Mouse (Mus musculus): ENCODE results near the gene Cntnap5c. TPM values are rescaled to one million over a fixed set of nuclear protein-coding genes. Genes with fewer than 3 reads are reported as not detected.

The Cntnap5c gene
- total RNA-seq, 4 experiments from 2014 or later: not detected

DNA sequence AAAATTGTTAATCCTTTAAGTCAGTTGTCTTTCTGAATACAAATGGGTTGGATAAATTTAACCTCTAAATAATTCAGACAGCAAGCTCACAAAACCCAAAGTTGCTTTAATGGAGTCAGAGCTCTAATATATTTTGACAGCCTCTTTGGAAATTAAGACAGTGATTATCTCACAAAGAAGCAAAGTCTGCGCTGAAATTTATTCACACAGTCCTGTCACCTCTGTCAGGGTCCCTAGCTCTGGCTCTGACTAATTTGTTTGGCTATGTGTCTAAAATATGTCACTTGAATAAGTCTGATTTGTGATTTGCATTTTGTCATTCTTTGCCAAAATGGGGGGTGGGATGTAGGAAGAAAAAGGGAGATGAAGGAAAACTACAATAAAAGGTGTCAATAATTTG is 234.0 kb downstream of the Cntnap5c start:
- no peak for DNase-seq (ENCODE audit: low spot score)

DNA sequence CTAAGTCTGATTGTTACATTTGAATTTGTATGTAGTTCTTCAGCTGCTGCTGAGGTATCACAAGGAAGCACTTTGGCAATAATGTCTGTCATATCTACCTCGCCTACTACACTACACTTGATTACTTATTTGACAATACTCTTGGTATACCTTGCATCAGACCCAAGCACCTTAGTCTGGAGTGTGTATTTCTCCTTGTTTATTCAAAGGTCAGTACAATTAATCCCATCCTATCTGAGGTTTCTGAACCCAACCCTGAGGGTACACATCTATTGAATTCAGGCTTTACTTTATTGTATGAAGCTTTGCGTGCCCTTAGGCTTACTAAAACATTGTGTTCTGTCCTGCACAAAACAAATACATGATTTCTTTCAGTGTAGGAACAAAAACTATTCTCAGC is 235.1 kb downstream of the Cntnap5c start:
- no peak for DNase-seq (ENCODE audit: low spot score)

DNA sequence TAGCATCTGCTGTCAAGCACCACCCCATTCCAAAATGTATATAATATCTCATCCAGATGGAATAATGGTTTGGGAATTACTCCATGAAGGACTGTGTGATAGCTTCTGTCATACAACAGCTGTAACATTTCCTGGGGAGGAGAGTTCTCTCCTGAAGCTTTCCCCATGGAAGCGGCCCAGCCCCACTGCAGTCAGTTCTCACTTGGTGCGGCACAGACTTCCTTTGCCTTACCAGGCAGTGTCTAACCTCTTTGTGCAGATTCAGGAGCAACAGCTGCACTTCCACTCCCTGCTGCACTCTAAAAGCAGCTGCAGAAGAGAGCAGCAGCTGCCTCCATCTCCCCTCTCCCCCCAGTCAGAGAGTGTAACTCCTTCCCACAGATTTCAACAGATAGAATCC is 271.8 kb downstream of the Cntnap5c start:
- DNase-seq (ENCODE audit: low spot score): no peak

DNA sequence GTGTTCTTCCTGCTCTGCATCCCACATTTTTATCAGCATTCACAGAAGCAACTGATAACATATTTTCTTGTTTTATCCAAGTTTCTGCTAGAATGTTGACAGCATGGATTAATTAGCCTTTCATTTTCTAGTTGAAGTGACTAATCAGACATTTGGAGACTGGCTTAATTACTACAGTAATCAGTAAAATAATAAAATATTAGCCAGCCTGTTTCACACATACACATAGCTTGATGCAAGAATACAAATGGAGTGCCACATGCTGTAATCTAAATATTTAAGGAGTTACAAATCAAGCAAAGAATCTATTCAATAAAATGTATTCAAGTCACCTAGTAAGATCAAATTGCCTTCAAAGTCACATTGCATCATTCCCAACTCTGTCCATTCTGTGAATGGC is 275.8 kb downstream of the Cntnap5c start:
- no peak for DNase-seq (ENCODE audit: low spot score)

DNA sequence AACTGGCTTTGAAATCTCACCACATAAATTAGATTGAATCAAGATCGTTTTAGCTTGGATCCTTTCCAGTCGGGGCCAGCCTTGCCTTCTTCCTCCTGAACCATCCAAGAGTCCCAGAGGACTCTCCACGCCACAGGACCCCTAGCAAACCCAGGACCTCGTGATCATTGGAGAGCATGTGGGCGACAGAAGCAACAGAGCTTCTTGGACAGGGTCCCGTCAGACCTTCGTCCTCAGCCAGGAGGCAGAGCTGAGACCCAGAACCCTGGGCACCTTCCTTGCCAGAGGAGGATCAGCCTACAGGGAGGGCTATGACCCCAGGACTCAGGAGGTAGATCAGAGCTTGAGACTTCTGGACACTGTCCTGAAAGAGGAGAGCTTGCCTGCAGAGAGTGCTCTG is 300.5 kb downstream of the Cntnap5c start:
- DNase-seq (ENCODE audit: low spot score): no peak

DNA sequence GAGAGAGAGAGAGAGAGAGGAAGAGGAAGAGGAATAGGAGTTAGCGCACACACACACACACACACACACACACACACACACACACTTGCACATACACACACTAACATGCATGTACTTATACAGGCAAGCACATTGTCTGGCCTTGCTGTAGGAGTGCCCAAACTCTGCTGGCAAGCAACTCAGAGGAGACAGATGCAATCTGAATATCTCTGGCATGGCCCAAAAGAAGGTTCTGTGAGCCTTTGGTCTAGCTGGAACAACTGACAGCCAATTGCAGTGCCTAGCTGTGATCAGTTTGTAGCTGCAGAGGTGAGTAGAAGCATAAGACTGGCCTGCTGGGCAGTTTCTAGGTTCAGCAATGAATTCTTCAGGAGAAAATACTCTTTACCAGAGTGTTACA is 313.3 kb downstream of the Cntnap5c start:
- DNase-seq (ENCODE audit: low spot score): no peak

DNA sequence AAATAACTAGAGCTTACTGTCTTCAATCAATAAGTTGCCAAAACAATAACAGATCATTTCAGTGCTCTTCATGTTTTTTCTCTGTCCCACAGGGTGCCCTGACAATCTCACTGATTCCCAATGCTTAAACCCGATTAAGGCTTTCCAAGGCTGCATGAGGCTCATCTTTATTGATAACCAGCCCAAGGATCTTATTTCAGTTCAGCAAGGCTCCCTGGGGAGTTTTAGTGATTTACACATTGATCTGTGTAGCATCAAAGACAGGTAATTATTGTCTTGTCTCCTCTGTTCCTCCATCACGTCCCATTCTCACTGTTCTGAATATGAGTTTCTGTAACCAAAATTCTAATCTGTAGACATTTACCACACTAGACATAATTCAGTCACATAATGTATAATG is 335.1 kb downstream of the Cntnap5c start:
- DNase-seq (ENCODE audit: low spot score): no peak

DNA sequence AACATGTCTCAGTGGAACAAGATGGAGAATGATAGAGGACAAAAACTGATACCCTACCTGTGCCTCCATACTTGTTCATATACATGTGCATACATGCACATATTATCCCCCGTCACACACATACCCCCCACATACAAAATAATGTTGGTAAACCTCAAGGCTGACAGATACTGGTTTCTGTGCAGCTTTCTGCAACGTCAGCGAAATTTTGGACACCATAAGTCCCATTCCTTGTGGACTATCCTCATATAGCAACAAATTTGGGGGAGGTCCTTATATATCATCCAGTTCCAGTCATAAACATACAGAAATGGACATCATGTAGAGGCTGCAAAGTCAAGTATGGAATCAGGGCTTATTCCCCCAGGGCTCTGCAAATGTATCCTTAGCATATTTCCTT is 338.5 kb downstream of the Cntnap5c start:
- DNase-seq (ENCODE audit: low spot score): no peak

DNA sequence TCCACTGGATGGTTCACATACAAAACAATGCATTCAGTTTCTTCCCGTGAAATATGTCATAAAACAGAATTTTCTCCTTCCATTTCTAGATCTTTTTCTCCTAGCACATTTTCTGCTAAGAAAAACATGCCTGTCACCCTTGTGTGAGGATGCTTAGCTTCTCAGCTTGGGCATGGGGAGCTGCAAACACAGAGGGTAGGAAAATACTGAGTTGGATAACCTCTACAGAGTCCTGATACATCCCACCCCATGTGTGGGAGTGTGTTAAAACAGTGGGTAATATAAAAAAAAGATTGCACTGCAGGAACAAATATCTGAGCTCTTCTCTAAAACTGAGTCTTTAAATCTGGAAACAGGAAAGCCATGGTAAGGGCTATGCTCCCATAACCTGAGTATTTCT is 339.0 kb downstream of the Cntnap5c start:
- DNase-seq (ENCODE audit: low spot score): no peak

DNA sequence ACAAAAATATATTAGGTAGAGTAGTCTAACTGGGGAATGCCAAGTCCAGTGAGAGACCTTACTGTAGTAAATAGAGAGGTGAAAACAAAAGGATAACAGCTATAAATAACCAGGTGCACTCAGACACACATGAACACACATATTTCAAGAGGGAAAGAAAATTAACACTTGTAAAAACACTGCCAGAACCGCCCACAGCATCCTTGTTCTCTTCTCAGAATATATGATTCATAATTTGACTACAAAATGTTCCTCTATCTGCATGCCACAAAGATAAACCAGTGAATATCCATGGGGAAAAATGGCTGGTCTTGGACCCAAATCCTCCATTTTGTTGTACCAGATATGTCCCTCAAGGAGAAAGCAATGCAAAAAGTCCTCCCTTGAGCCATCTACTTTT is 417.8 kb downstream of the Cntnap5c start:
- DNase-seq (ENCODE audit: low spot score): no peak

DNA sequence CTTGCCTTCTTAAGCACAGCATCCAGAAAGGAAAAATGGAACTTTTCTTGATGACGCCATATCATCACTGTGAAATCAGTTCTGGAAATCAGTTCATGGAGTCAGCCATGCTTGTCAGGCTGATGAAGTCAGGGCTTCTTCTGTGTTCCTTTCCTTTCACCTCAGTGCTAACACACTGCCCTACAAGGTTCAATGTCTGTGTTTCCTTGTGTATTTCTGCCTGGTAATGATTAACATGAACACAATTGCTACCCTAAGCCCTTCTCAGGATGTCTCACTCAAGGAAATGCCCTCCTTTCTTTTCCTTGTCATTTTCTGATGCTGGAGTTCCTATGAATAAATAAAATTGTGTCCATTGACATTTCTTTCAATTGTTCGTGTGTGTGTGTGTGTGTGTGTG is 431.8 kb downstream of the Cntnap5c start:
- no peak for DNase-seq (ENCODE audit: low spot score)

DNA sequence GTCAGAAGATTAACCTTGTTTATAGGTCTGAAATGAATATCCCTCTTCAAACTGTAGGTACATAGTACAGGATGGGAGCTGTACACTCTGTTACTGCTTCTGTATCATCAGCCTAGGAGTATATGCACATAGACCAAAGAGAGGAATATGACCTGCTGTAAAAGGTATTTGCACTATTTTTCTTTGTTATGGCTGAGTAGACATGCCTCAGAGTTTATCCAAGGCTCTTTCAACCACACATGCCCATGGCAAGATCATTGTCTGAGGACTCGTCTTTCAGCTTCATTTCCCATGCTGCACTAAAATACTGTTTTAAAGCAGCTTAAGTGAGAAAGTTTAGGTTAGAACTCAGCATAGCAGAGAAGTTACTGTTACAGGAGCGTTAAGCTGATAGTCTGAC is 498.7 kb downstream of the Cntnap5c start:
- no peak for DNase-seq (ENCODE audit: low spot score)

DNA sequence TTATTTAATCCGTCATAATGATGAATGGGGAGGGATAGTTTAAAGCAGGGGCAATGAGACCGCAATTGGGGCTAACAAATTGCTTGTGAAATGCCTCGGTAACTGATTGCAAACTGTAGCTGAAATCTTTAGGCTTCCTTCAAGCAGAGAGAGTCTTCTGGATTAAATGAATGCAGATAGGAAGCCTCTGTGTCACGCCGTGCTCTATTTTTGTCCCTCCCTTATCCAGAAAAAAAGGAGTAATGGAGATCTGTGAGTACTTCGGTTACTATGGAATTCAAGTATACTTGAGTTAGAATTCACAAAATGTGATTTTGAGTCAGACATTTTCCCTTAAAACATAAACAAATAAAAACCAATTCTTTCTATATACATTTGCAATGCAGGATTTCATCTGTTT is 581.9 kb downstream of the Cntnap5c start:
- DNase-seq (ENCODE audit: low spot score): no peak

DNA sequence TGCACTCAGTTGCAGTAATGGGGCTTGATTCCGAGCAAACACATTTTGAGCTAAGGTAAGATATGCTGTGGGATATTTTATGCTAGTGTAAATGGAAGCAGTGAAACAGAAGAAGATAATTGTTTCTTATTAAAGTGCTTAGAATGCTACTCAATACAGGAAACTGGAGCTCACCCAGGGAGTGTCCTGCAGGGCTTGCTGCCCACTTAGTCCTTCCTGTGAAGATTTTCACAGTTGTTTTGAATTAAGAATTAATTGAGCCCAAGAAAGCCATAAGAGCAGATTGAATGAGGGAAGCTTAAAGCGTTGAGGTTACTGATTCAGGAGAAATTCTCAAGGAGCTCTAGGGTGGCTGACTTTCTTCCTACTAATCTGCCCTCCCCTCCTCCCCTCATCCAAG is 586.9 kb downstream of the Cntnap5c start:
- DNase-seq (ENCODE audit: low spot score): no peak

DNA sequence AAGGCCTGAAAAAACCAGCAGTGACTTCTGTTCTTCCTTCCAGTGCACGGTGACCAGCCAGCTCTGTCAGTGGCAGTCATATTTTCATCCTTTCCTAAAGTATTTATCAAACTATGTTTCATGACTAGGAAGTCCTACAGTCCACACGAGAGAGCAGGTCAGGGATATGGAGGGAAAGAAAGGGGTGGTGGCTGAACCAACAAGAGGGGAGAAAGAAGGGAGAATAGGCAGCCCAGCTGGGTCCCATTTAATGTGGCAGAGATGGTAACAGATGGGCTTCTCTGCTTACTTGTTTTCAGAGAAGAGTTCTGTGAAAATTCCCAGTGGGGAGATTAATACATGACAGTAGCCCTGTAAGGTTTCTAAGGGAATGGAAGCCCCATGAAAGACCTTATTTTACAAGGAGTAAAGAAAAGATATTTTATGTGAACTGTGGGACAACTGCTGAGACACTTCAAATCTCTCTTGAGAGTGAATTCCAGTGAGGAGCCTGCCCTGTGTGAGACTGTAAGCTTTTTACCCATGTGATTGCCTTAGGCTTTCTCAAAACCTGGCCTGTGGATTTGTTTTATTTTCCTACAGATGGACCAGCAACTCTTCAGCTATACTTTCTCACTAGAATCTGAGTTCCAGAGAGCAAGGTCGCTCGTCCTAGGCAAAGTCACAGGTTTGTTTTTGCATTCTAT is 594.4 kb downstream of the Cntnap5c start:
- DNase-seq (ENCODE audit: low spot score): no peak

DNA sequence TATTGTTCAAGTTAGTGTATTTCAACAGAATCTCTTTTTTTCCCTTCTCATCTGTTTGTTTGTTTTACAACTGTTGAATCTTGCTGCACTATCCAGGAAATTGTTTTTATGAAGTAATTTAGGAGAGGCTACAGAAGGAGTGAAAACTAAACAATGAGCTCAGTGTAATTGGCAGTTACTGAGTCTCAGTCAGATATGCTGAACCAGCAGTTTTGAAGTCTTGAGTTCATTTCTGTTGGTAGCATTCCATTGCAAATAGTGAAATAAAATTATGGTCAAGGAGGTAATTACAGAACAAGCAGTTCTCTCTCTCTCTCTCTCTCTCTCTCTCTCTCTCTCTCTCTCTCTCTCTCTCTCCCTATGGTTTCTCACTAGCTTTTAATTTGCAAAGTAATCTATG is 600.7 kb downstream of the Cntnap5c start:
- DNase-seq (ENCODE audit: low spot score): no peak

DNA sequence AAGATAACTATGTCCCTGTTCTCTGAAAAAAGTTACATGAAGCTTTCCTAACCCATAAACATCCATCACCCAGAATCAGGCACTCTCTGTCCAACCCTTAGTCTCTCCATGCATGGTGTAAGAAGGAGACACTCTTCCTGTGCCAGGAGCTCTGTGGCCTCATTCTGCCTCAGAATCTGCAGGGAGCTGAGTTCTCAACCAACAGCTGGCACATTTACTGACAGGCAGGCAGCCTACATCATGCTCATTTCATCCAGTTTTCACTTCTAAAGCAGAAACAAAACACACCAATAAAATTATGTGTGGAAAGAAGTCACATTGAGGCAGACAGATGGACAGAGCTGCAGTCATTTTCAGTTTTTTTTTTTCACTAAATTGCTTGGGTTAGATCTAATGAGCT is 638.4 kb downstream of the Cntnap5c start:
- DNase-seq (ENCODE audit: low spot score): no peak

DNA sequence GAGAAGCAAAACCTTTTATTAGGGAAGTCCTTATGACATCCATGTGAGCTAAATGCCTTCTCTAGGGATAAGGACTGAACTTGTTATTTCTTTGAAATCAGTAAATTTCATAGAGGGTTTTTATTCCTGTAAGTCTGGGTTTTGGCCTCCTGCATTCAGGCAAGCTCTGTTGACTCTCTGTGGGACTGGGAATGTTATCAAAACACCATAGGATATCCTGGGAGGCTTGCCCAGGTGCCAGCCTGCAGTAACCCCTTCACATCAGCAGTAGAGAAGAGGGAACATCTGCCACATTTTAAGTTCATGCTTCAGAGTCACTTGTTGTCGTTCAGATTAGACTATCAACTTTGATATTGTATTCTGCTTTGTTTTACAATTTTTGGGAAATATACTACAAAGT is 639.4 kb downstream of the Cntnap5c start:
- no peak for DNase-seq (ENCODE audit: low spot score)

DNA sequence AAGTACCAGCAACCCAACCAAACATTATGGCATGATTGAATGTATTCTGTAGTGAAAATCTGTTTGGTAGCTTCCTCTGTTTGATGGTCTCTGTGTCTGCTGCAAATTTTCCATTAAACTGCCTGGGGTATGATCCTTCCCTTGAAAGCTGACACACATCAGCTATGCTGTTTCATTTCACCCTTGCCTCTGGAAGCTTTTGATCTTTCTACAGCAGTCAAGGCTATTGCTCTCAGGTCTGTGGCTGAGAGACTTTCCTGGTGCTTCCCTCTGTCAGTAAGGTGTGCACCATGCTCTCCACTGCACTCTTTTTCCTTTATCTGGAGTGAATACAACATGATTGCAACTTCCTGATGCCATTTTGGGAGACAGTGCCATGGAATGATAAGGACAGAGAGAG is 668.1 kb downstream of the Cntnap5c start:
- no peak for DNase-seq (ENCODE audit: low spot score)

Other genes starting within 250 kb of the Cntnap5c start
- gene Vmn2r120, start 224.1 kb upstream of the Cntnap5c start, total RNA-seq (2022): under 1 TPM in 1 of 4 experiments, not detected in 3; 0.03 TPM
- not detected for gene Gm21834, start 27.4 kb upstream of the Cntnap5c start, total RNA-seq (2022)